ENCODE assay signal across 14 mouse cellular contexts in the genomic region with DNA sequence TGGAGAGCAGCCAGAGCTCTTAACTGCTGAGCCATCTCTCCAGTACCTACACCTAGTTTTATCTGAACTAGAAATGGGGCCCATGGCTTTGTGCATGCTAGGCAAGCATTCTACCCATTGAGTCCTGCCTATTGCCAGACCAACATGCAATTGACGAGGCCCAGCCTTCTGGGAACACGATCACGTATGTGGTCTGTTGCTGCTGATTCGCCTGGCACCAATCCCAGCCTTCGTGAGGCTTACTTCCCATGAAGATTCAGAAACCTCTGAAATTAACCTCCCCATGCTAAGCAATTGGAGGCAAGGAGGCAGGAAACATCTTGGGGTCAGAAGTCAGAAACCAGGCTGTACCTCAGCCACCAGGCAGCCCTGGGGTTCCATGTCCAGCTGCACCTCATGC. TPM values are rescaled to one million over a fixed set of nuclear protein-coding genes. Genes with fewer than 3 reads are reported as not detected.
A peak's percentile ranks its signal among the peaks of the same experiment; 100 is the strongest.
DNase-seq lines count a peak whose midpoint lies in the region; ATAC-seq and TF ChIP-seq lines count a peak whose summit lies in the region.
"Had no signal": no experiment of that assay in that cellular context is flagged by ENCODE, and none has a peak within 500 bp of the region (broad histone marks: within the 10 kb centered on the region; RNA-seq: fewer than 3 reads in every experiment).

No protein-coding gene starts in this region.

- H3K4me3 ChIP-seq in hindbrain, embryonic 10.5 days, result no peak overlapping the region
- no peak overlapping the region for H3K4me3 ChIP-seq in hindbrain, embryonic 16.5 days (ENCODE audit: low read length)
- H3K4me3 ChIP-seq in lung, postnatal 0 days (ENCODE audit: low read depth, low read length), result no peak overlapping the region
- H3K4me3 ChIP-seq in limb, embryonic 11.5 days (ENCODE audit: low read depth, low read length), result no peak overlapping the region

- 82% methylated on average over 5 of the region's 5 CpGs for WGBS in hindbrain, embryonic 10.5 days
- 88% methylated on average over 5 of the region's 5 CpGs for WGBS in hindbrain, embryonic 16.5 days
- 67% methylated on average over 5 of the region's 5 CpGs for WGBS in lung, postnatal 0 days
- WGBS in limb, embryonic 11.5 days, result 83% methylated on average over 5 of the region's 5 CpGs

- no peak for ATAC-seq in hindbrain, embryonic 16.5 days
- peak; percentile 35 for ATAC-seq in lung, postnatal 0 days
- no peak for ATAC-seq in limb, embryonic 11.5 days (ENCODE audit: insufficient number of reproducible peaks, low FRiP score, low TSS enrichment, low read depth)

- H3K4me2 ChIP-seq in hindbrain, embryonic 16.5 days (ENCODE audit: low read length), result no peak overlapping the region
- no peak overlapping the region for H3K4me2 ChIP-seq in lung, postnatal 0 days (replicated peaks; ENCODE audit: low read depth, low read length)
- H3K4me2 ChIP-seq in limb, embryonic 11.5 days (ENCODE audit: low read depth, severe bottlenecking), result 0 out of 2 replicates have a peak overlapping the region, but pooled peaks have one; percentile 1
- H3K4me2 ChIP-seq: midbrain, embryonic 11.5 days had no signal

- H3K27ac ChIP-seq in hindbrain, embryonic 10.5 days, result peak overlapping the region; percentile 51
- H3K27ac ChIP-seq in hindbrain, embryonic 16.5 days (ENCODE audit: low read depth, low read length), result no peak overlapping the region
- peak overlapping the region; percentile 55 for H3K27ac ChIP-seq in lung, postnatal 0 days (ENCODE audit: low read length)
- peak overlapping the region; percentile 63 for H3K27ac ChIP-seq in limb, embryonic 11.5 days (replicated peaks; ENCODE audit: low read depth, low read length)
- H3K27ac ChIP-seq: liver, embryonic 14.5 days had no signal

- no peaks in the 10 kb centered on the region for H3K27me3 ChIP-seq in hindbrain, embryonic 10.5 days (ENCODE audit: insufficient read depth, poor library complexity, severe bottlenecking)
- no peaks in the 10 kb centered on the region for H3K27me3 ChIP-seq in hindbrain, embryonic 16.5 days (replicated peaks; ENCODE audit: control insufficient read depth, insufficient read depth, low read length)
- no peaks in the 10 kb centered on the region for H3K27me3 ChIP-seq in lung, postnatal 0 days (replicated peaks; ENCODE audit: insufficient read depth, low read length)
- H3K27me3 ChIP-seq in limb, embryonic 11.5 days (ENCODE audit: control insufficient read depth, insufficient read depth, low read length), result no peaks in the 10 kb centered on the region

- no peaks in the 10 kb centered on the region for H3K9me3 ChIP-seq in hindbrain, embryonic 10.5 days
- H3K9me3 ChIP-seq in hindbrain, embryonic 16.5 days (ENCODE audit: control insufficient read depth, low read length), result no peaks in the 10 kb centered on the region
- no peaks in the 10 kb centered on the region for H3K9me3 ChIP-seq in lung, postnatal 0 days (ENCODE audit: low read length)
- no peaks in the 10 kb centered on the region for H3K9me3 ChIP-seq in limb, embryonic 11.5 days (ENCODE audit: control insufficient read depth, low read length)

- DNase-seq in hindbrain, embryonic 10.5 days (ENCODE audit: low spot score), result no peak
- peak; percentile 49 for DNase-seq in lung, postnatal 0 days (ENCODE audit: low spot score)
- no peak for DNase-seq in lung, postnatal 4 days
- no peak for DNase-seq in limb, embryonic 11.5 days (ENCODE audit: low spot score)
- no peak for DNase-seq in embryo, embryonic 10.5 days (ENCODE audit: low spot score)
- no peak for DNase-seq in embryo, embryonic 9.5 days (ENCODE audit: extremely low spot score)
- DNase-seq: adrenal gland, postnatal 36 days; cerebellum, adult 2 months; gastrocnemius, postnatal 10 days; layer of hippocampus, adult 9-11 months; thymus, postnatal 4 days had no signal

- peaks cover 96% of the 10 kb centered on the region for H3K36me3 ChIP-seq in hindbrain, embryonic 10.5 days
- peaks cover 56% of the 10 kb centered on the region for H3K36me3 ChIP-seq in hindbrain, embryonic 16.5 days (ENCODE audit: control insufficient read depth, insufficient read depth, low read length)
- peaks cover 49% of the 10 kb centered on the region for H3K36me3 ChIP-seq in lung, postnatal 0 days (ENCODE audit: insufficient read depth, low read length)
- peaks cover 16% of the 10 kb centered on the region for H3K36me3 ChIP-seq in limb, embryonic 11.5 days (ENCODE audit: control insufficient read depth, insufficient read depth, low read length)

- no peak overlapping the region for H3K9ac ChIP-seq in hindbrain, embryonic 16.5 days (ENCODE audit: low read depth, low read length)
- H3K9ac ChIP-seq in lung, postnatal 0 days (replicated peaks; ENCODE audit: low read depth), result no peak overlapping the region
- H3K9ac ChIP-seq in limb, embryonic 11.5 days (ENCODE audit: low read length), result no peak overlapping the region
- H3K9ac ChIP-seq: liver, embryonic 14.5 days had no signal

- TF ChIP-seq EP300 in lung, postnatal 0 days (IDR thresholded peaks at IDR 0.05), result no peak

- no peak for TF ChIP-seq CTCF in lung, postnatal 0 days (IDR thresholded peaks at IDR 0.05)

- peaks cover 12% of the 10 kb centered on the region for H3K4me1 ChIP-seq in hindbrain, embryonic 10.5 days (replicated peaks)
- no peaks in the 10 kb centered on the region for H3K4me1 ChIP-seq in hindbrain, embryonic 16.5 days (ENCODE audit: control insufficient read depth, insufficient read depth, low read depth, low read length)
- no peaks in the 10 kb centered on the region; the same call in 1 of the 2 replicates for H3K4me1 ChIP-seq in lung, postnatal 0 days (ENCODE audit: insufficient read depth, low read depth, low read length)
- peaks cover 14% of the 10 kb centered on the region; the same call in 1 of the 2 replicates for H3K4me1 ChIP-seq in limb, embryonic 11.5 days (ENCODE audit: control insufficient read depth, insufficient read depth, low read length)

RNA-seq across cellular contexts. Expression of a gene that starts 14.1 kb away (rescaled TPM):
- 0.58 and 0.62 TPM in 2 replicates for polyA plus RNA-seq in hindbrain, embryonic 10.5 days (2016; fragmentation: Nextera tagmentation; extraction: Ambion mirVana)
- 0.61 and 0.87 TPM in 2 replicates for polyA plus RNA-seq in hindbrain, embryonic 16.5 days (2015; fragmentation: Nextera tagmentation; extraction: Ambion mirVana)
- polyA plus RNA-seq in lung, postnatal 0 days (2015; fragmentation: Nextera tagmentation; extraction: Ambion mirVana), result 1.3 and 1.4 TPM in 2 replicates
- 0.59 and 1.6 TPM in 2 replicates for polyA plus RNA-seq in limb, embryonic 11.5 days (2014; fragmentation: Nextera tagmentation; extraction: Ambion mirVana)

RNA-seq across cellular contexts. Expression of a gene that starts 18.4 kb away (rescaled TPM):
- 28.2 and 29.9 TPM in 2 replicates for polyA plus RNA-seq in hindbrain, embryonic 10.5 days (2016; fragmentation: Nextera tagmentation; extraction: Ambion mirVana)
- 21.2 and 24.6 TPM in 2 replicates for polyA plus RNA-seq in hindbrain, embryonic 16.5 days (2015; fragmentation: Nextera tagmentation; extraction: Ambion mirVana)
- 32.2 and 34.4 TPM in 2 replicates for polyA plus RNA-seq in lung, postnatal 0 days (2015; fragmentation: Nextera tagmentation; extraction: Ambion mirVana)
- polyA plus RNA-seq in limb, embryonic 11.5 days (2014; fragmentation: Nextera tagmentation; extraction: Ambion mirVana), result 28.8 and 30.1 TPM in 2 replicates

RNA-seq across cellular contexts. Expression of a gene that starts 28.1 kb away (rescaled TPM):
- polyA plus RNA-seq in hindbrain, embryonic 10.5 days (2016; fragmentation: Nextera tagmentation; extraction: Ambion mirVana), result 221 and 240 TPM in 2 replicates
- 135 TPM in 2 replicates for polyA plus RNA-seq in hindbrain, embryonic 16.5 days (2015; fragmentation: Nextera tagmentation; extraction: Ambion mirVana)
- polyA plus RNA-seq in lung, postnatal 0 days (2015; fragmentation: Nextera tagmentation; extraction: Ambion mirVana), result 123 and 134 TPM in 2 replicates
- 163 and 178 TPM in 2 replicates for polyA plus RNA-seq in limb, embryonic 11.5 days (2014; fragmentation: Nextera tagmentation; extraction: Ambion mirVana)

RNA-seq across cellular contexts. Expression of a gene that starts 34.4 kb away (rescaled TPM):
- polyA plus RNA-seq in hindbrain, embryonic 10.5 days (2016; fragmentation: Nextera tagmentation; extraction: Ambion mirVana), result 253 and 322 TPM in 2 replicates
- polyA plus RNA-seq in hindbrain, embryonic 16.5 days (2015; fragmentation: Nextera tagmentation; extraction: Ambion mirVana), result 92.6 and 97.9 TPM in 2 replicates
- 51.0 and 53.9 TPM in 2 replicates for polyA plus RNA-seq in lung, postnatal 0 days (2015; fragmentation: Nextera tagmentation; extraction: Ambion mirVana)
- 210 and 215 TPM in 2 replicates for polyA plus RNA-seq in limb, embryonic 11.5 days (2014; fragmentation: Nextera tagmentation; extraction: Ambion mirVana)
